Mouse (Mus musculus): ENCODE results near the gene Abr. TPM values are rescaled to one million over a fixed set of nuclear protein-coding genes. Genes with fewer than 3 reads are reported as not detected.

The Abr gene
- polyA plus RNA-seq, 2 experiments: 39.7 to 67.5 TPM

DNA sequence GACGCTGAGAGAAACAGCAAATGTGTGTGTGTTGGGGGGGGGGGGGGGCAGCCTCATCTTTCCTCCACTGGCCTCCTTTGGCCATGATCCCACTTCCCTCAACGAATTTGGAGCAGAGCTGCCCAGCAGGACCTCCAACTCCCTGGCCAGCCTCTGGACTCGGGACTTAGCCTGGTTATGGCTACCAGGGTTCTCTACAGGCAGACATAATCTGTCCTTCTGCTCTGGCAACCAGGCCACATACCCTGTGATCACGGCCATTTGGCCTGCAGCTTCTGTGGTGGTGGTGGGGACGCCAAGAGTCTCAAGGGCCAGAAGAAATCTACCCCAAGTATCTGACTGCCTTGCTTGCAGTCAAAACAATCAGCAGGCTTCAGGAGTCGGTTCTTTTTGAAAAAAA, 249.6 kb downstream of the Abr start:
- no peak for DNase-seq (ENCODE audit: low spot score)
- H3K27me3 ChIP-seq (ENCODE audit: control insufficient read depth, insufficient read depth, low read length): no peaks in the 10 kb centered on the region
- H3K27ac ChIP-seq (replicated peaks; ENCODE audit: low read depth, low read length): no peak overlapping the region
- no peaks in the 10 kb centered on the region for H3K9me3 ChIP-seq (ENCODE audit: control insufficient read depth, low read length)
- no peak overlapping the region for H3K4me2 ChIP-seq (replicated peaks; ENCODE audit: low read depth, low read length, severe bottlenecking)
- ATAC-seq (ENCODE audit: low FRiP score, low read depth): no peak
- H3K36me3 ChIP-seq (ENCODE audit: control insufficient read depth, insufficient read depth, low read length): no peaks in the 10 kb centered on the region
- H3K9ac ChIP-seq (ENCODE audit: low read depth, low read length, severe bottlenecking): no peak overlapping the region
- WGBS: 27% methylated on average over 6 of the region's 6 CpGs
- no peak for TF ChIP-seq POLR2A (IDR thresholded peaks at IDR 0.05; ENCODE audit: borderline replicate concordance, extremely low read depth, insufficient read depth, insufficient read length)
- no peak overlapping the region for H3K4me3 ChIP-seq (replicated peaks; ENCODE audit: low read length)
- H3K4me1 ChIP-seq (ENCODE audit: control insufficient read depth, insufficient read depth, low read length): peaks cover 50% of the 10 kb centered on the region

DNA sequence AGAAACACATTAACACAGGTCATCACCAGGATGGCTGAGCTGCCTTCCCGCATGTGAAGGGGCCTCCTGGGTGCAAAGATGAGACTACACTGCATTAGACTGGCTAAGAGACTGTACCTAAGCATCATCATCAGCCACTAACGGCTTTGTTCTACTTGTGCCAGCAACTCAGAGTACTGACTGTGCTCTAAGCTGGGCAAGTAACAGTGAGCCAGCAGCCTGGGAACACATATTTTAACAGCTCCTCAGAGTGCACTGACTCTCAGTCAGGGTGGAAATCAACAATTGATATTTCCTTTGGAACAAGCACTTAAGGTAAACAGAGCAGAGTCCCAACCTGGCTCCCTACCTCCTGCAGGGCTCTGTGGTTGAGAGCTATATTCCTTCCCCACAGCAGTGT, 250.0 kb downstream of the Abr start:
- no peaks in the 10 kb centered on the region for H3K27me3 ChIP-seq (ENCODE audit: control insufficient read depth, insufficient read depth, low read length)
- TF ChIP-seq POLR2A (IDR thresholded peaks at IDR 0.05; ENCODE audit: borderline replicate concordance, extremely low read depth, insufficient read depth, insufficient read length): no peak
- H3K9me3 ChIP-seq (ENCODE audit: control insufficient read depth, low read length): no peaks in the 10 kb centered on the region
- 51% methylated on average over 2 of the region's 2 CpGs for WGBS
- H3K27ac ChIP-seq (replicated peaks; ENCODE audit: low read depth, low read length): no peak overlapping the region
- H3K36me3 ChIP-seq (ENCODE audit: control insufficient read depth, insufficient read depth, low read length): no peaks in the 10 kb centered on the region
- DNase-seq (ENCODE audit: low spot score) (no peak), ATAC-seq (ENCODE audit: low FRiP score, low read depth) (no peak)
- peaks cover 47% of the 10 kb centered on the region for H3K4me1 ChIP-seq (ENCODE audit: control insufficient read depth, insufficient read depth, low read length)
- H3K4me3 ChIP-seq (replicated peaks; ENCODE audit: low read length): no peak overlapping the region
- H3K9ac ChIP-seq (ENCODE audit: low read depth, low read length, severe bottlenecking): no peak overlapping the region
- no peak overlapping the region for H3K4me2 ChIP-seq (replicated peaks; ENCODE audit: low read depth, low read length, severe bottlenecking)

DNA sequence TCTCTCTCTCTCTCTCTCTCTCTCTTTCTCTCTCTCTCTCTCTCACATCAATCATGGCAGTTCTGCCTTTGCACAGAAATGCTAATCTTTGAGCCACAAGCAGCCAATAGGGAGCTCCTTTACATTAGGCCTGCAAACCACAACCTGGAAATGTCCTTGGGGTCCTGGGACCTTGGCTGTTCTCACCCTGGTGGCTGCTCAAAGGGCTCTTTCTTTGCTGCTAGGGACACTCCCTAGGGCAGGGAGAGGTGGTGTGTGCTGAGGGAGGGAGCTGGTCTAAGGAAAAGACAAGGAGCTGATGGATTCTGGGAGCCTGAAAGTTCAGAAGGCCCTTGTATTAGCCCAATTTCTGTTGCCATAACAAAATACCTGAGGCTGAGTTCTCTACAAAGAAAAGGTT, 251.6 kb downstream of the Abr start:
- Histone ChIP-seq H3K4me2 (replicated peaks; ENCODE audit: low read depth, low read length, severe bottlenecking) (no peak overlapping the region), H3K4me3 (replicated peaks; ENCODE audit: low read length) (no peak overlapping the region), H3K36me3 (ENCODE audit: control insufficient read depth, insufficient read depth, low read length) (no peaks in the 10 kb centered on the region), H3K9me3 (ENCODE audit: control insufficient read depth, low read length) (no peaks in the 10 kb centered on the region), H3K27ac (replicated peaks; ENCODE audit: low read depth, low read length) (no peak overlapping the region), H3K9ac (ENCODE audit: low read depth, low read length, severe bottlenecking) (no peak overlapping the region), H3K4me1 (ENCODE audit: control insufficient read depth, insufficient read depth, low read length) (peaks cover 40% of the 10 kb centered on the region), H3K27me3 (ENCODE audit: control insufficient read depth, insufficient read depth, low read length) (no peaks in the 10 kb centered on the region)
- DNase-seq (ENCODE audit: low spot score) (no peak), ATAC-seq (ENCODE audit: low FRiP score, low read depth) (no peak)
- no peak for TF ChIP-seq POLR2A (IDR thresholded peaks at IDR 0.05; ENCODE audit: borderline replicate concordance, extremely low read depth, insufficient read depth, insufficient read length)

Other genes starting within 250 kb of the Abr start
- gene Nxn, start 223.2 kb downstream of the Abr start, polyA plus RNA-seq (2012; rRNA removed): 69.9 and 74.4 TPM in 2 replicates
- 78.1 TPM in 2 replicates for gene Nxn, start 223.2 kb downstream of the Abr start, polyA plus RNA-seq (2014; fragmentation: Nextera tagmentation; extraction: Ambion mirVana)
- gene Timm22, start 215.4 kb downstream of the Abr start, polyA plus RNA-seq (2012; rRNA removed): 34.8 and 38.5 TPM in 2 replicates
- gene Timm22, start 215.4 kb downstream of the Abr start, polyA plus RNA-seq (2014; fragmentation: Nextera tagmentation; extraction: Ambion mirVana): 125 and 128 TPM in 2 replicates
- gene Bhlha9, start 50.2 kb upstream of the Abr start, polyA plus RNA-seq (2012; rRNA removed): 1.9 and 2.4 TPM in 2 replicates
- 2.2 and 2.5 TPM in 2 replicates for gene Bhlha9, start 50.2 kb upstream of the Abr start, polyA plus RNA-seq (2014; fragmentation: Nextera tagmentation; extraction: Ambion mirVana)
- 0.18 and 0.20 TPM in 2 replicates for gene Trarg1, start 57.5 kb upstream of the Abr start, polyA plus RNA-seq (2012; rRNA removed)
- 0.51 and 0.57 TPM in 2 replicates for gene Trarg1, start 57.5 kb upstream of the Abr start, polyA plus RNA-seq (2014; fragmentation: Nextera tagmentation; extraction: Ambion mirVana)
- 24.7 and 26.0 TPM in 2 replicates for gene Gosr1, start 141.3 kb upstream of the Abr start, polyA plus RNA-seq (2012; rRNA removed)
- 36.3 and 37.0 TPM in 2 replicates for gene Gosr1, start 141.3 kb upstream of the Abr start, polyA plus RNA-seq (2014; fragmentation: Nextera tagmentation; extraction: Ambion mirVana)
- gene Cpd, start 224.7 kb upstream of the Abr start, polyA plus RNA-seq (2012; rRNA removed): 24.9 and 25.1 TPM in 2 replicates
- 21.0 and 21.7 TPM in 2 replicates for gene Cpd, start 224.7 kb upstream of the Abr start, polyA plus RNA-seq (2014; fragmentation: Nextera tagmentation; extraction: Ambion mirVana)

Measured in limb, embryonic 14.5 days (tissue).